Mouse (Mus musculus) neural tube, embryonic 15.5 days (tissue): ENCODE results near the gene Ptges2. TPM values are rescaled to one million over a fixed set of nuclear protein-coding genes. Genes with fewer than 3 reads are reported as not detected.

Source experiments
- polyA plus RNA-seq: library from polyadenylated mRNA; unstranded; fragments of >200 nt; fragmentation: Nextera tagmentation; extraction: Ambion mirVana; gene quantifications from 2 replicates; pipeline ENCODE4 v1.2.1, GENCODE M21; 2015

The Ptges2 gene
- polyA plus RNA-seq, 1 experiment from 2014 or later = 52.1 TPM

Other genes starting within 250 kb of the Ptges2 start
- 56.6 and 59.9 TPM in 2 replicates for gene Prrc2b, start 244.8 kb upstream of the Ptges2 start, polyA plus RNA-seq
- gene Pomt1, start 159.3 kb upstream of the Ptges2 start, polyA plus RNA-seq = 30.7 and 30.9 TPM in 2 replicates
- gene Uck1, start 135.7 kb upstream of the Ptges2 start, polyA plus RNA-seq = 88.6 and 95.8 TPM in 2 replicates
- gene Golga2, start 108.5 kb upstream of the Ptges2 start, polyA plus RNA-seq = 27.5 and 31.3 TPM in 2 replicates
- gene Swi5, start 107.8 kb upstream of the Ptges2 start, polyA plus RNA-seq = 421 and 448 TPM in 2 replicates
- 43.8 and 44.8 TPM in 2 replicates for gene Ciz1, start 43.6 kb upstream of the Ptges2 start, polyA plus RNA-seq
- 72.4 and 86.9 TPM in 2 replicates for gene Dnm1, start 42.6 kb upstream of the Ptges2 start, polyA plus RNA-seq
- gene 1110008P14Rik, start 14.0 kb upstream of the Ptges2 start, polyA plus RNA-seq = 163 and 195 TPM in 2 replicates
- 0.95 and 1.1 TPM in 2 replicates for gene Lcn2, start 7.6 kb upstream of the Ptges2 start, polyA plus RNA-seq
- 4.4 and 5.3 TPM in 2 replicates for gene Naif1, start 54.6 kb downstream of the Ptges2 start, polyA plus RNA-seq
- 51.4 and 58.8 TPM in 2 replicates for gene Slc25a25, start 55.5 kb downstream of the Ptges2 start, polyA plus RNA-seq
- gene Fam102a, start 139.4 kb downstream of the Ptges2 start, polyA plus RNA-seq = 6.7 and 7.0 TPM in 2 replicates
- 141 and 147 TPM in 2 replicates for gene Dpm2, start 175.0 kb downstream of the Ptges2 start, polyA plus RNA-seq
- 16.3 and 17.8 TPM in 2 replicates for gene Pip5kl1, start 178.9 kb downstream of the Ptges2 start, polyA plus RNA-seq
- gene 9430097D07Rik, start 179.8 kb downstream of the Ptges2 start, polyA plus RNA-seq = 0.59 and 0.99 TPM in 2 replicates
- 43.9 and 44.6 TPM in 2 replicates for gene St6galnac4, start 191.2 kb downstream of the Ptges2 start, polyA plus RNA-seq
- 13.5 and 14.4 TPM in 2 replicates for gene St6galnac6, start 203.8 kb downstream of the Ptges2 start, polyA plus RNA-seq
- 88.5 and 103 TPM in 2 replicates for gene Ak1, start 225.9 kb downstream of the Ptges2 start, polyA plus RNA-seq